Mouse (Mus musculus) liver, embryonic 15.5 days (tissue): ENCODE data around the gene Gdf11. TPM values are rescaled to one million over a fixed set of nuclear protein-coding genes. Genes with fewer than 3 reads are reported as not detected.

Experiments used
- ATAC-seq: fragments of 200-750 bp; cut with Nextera tagmentation; 2 replicates; pipeline ENCODE4 v1.8.0; 2017; ENCODE audit warnings: moderate number of reproducible peaks, mild to moderate bottlenecking, moderate library complexity; ENCODE audit not compliant: insufficient read depth
- H3K27ac ChIP-seq: fragments of 300-500 bp; sonication (generic); replicated peaks from 2 replicates; pipeline ENCODE4 v1.5.1; 2015; ENCODE audit warnings: mild to moderate bottlenecking, inconsistent platforms
- H3K27me3 ChIP-seq: fragments of 300-500 bp; sonication (generic); 2 replicates; pipeline ENCODE4 v1.6.1; 2015; ENCODE audit warnings: mild to moderate bottlenecking, inconsistent platforms
- H3K36me3 ChIP-seq: fragments of 300-500 bp; sonication (generic); replicated peaks from 2 replicates; pipeline ENCODE4 v1.6.1; 2015; ENCODE audit warnings: moderate library complexity, mild to moderate bottlenecking, inconsistent platforms
- H3K4me1 ChIP-seq: fragments of 300-500 bp; sonication (generic); replicated peaks from 2 replicates; pipeline ENCODE4 v1.6.1; 2015; ENCODE audit warnings: inconsistent platforms
- H3K4me2 ChIP-seq: fragments of 300-500 bp; sonication (generic); 2 replicates; pipeline ENCODE4 v1.6.1; 2015; ENCODE audit warnings: moderate library complexity, mild to moderate bottlenecking, inconsistent platforms
- H3K4me3 ChIP-seq: fragments of 300-500 bp; sonication (generic); replicated peaks from 2 replicates; pipeline ENCODE4 v1.5.1; 2015; ENCODE audit warnings: mild to moderate bottlenecking, inconsistent platforms
- H3K9ac ChIP-seq: fragments of 300-500 bp; sonication (generic); 2 replicates; pipeline ENCODE4 v1.6.1; 2015; ENCODE audit warnings: moderate library complexity, mild to moderate bottlenecking, inconsistent platforms
- H3K9me3 ChIP-seq: fragments of 300-500 bp; sonication (generic); replicated peaks from 2 replicates; pipeline ENCODE4 v1.6.1; 2016; ENCODE audit warnings: inconsistent platforms
- WGBS: fragments of 180-500 bp; shearing (Covaris S2); methylation state at CpG from one replicate; pipeline ENCODE4 v1.1.7; 2015; ENCODE audit warnings: mixed read lengths; ENCODE audit not compliant: insufficient replicate concordance; 5-methylcytosine and 5-hydroxymethylcytosine counted together
- polyA plus RNA-seq: library from polyadenylated mRNA; unstranded; fragments of >200 nt; fragmentation: Nextera tagmentation; extraction: Ambion mirVana; gene quantifications from 2 replicates; pipeline ENCODE4 v1.2.1, GENCODE M21; 2015

Gene Gdf11
- polyA plus RNA-seq, 1 experiment from 2014 or later, result 0.31 TPM

DNA sequence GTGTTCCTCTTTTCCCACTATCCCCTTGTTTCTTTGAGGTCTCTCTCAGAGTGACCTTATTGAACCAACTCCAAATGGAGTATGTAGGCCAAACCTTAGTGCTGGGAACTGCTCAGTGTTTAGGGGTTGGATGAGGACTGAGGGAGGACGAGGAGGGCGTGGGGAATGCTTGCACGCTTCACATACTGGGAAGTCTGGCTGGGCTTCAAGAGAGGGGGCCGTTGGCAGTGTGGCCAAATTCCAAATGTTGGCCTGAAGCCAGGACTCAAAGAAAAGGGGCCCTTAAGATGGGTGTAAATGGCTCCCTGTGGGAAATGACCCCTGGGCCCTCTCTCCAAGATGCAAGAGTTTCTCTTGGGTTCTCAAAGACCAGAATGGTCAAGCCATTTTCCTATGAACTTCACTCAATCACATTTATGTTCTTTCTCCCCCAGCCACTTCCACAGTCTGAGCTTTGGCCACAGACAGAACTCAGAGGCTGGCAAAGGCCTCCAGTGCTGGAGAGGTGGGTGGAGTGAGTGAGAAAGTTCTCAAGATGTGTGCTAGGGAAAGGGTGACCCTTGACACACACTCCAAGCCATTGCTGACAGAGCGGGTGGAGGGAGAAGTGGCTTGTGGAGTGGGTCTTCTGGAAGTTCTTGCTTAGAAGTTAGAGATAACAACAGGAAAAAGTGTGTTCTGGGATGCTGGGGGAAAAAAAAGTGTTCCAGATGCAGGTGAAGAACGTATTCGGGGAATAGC, 38.3 kb upstream of the Gdf11 start:
- H3K9me3 ChIP-seq, result no peaks in the 10 kb centered on the region
- H3K9ac ChIP-seq, result no peak overlapping the region
- no peaks in the 10 kb centered on the region for H3K36me3 ChIP-seq
- H3K4me1 ChIP-seq, result peaks cover 8% of the 10 kb centered on the region; the same call in 1 of the 2 replicates
- no peak overlapping the region for H3K4me2 ChIP-seq
- WGBS, result 51% methylated on average over 7 of the region's 7 CpGs
- peaks cover 79% of the 10 kb centered on the region for H3K27me3 ChIP-seq
- no peak for ATAC-seq
- no peak overlapping the region for H3K4me3 ChIP-seq
- no peak overlapping the region for H3K27ac ChIP-seq

DNA sequence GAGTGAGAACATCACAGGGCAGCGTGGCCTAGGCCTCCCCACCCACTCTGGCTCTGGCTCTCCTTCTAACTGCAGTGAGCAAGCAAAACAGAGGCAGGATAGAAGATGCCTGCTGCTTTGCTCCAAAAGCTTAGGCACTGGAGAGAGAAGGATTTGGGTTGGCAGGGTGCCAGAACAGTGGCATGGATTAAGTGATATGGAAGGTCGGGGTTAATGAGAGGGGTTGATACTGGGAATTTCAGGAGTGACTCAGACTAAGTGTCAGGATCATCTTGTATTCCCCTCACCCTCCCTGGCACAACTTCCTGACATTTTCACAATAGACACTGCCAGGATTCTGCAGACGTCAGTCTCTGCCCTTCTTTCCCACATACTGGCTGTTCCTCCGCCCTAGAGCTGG, 36.8 kb upstream of the Gdf11 start:
- no peak overlapping the region for H3K4me3 ChIP-seq
- H3K27ac ChIP-seq, result no peak overlapping the region
- H3K9me3 ChIP-seq, result no peaks in the 10 kb centered on the region
- WGBS, result 30% methylated on average over 4 of the region's 4 CpGs
- peaks cover 8% of the 10 kb centered on the region for H3K4me1 ChIP-seq
- H3K4me2 ChIP-seq, result no peak overlapping the region
- ATAC-seq, result no peak
- H3K9ac ChIP-seq, result no peak overlapping the region
- H3K36me3 ChIP-seq, result no peaks in the 10 kb centered on the region
- peaks cover 72% of the 10 kb centered on the region for H3K27me3 ChIP-seq

DNA sequence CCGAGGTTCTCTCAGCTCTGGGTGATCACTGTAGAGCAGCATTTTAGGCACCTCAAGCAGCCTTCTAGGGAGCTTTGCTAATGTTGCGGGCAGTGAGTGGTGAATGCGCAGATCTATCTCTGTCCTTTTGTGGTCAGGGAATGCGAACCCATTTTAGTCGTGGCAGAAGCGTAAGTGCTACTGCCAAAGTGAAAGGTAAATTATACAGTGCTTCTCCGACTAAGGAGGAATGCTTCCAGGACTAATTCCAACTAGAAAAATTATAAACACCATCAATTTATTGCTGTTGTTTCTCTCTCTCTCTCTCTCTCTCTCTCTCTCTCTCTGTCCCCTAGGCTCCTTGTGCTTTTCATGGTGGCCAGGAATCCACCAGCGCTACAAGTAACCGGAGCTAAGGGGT, 32.4 kb upstream of the Gdf11 start, which contains the start of gene Bloc1s1:
TSS of gene Bloc1s1 (minus strand) at position 101 of the 400 bp plus-strand sequence.
- peak within 1 kb of the TSS; percentile 96 for H3K4me3 ChIP-seq
- peak within 1 kb of the TSS; percentile 86 for H3K9ac ChIP-seq
- H3K27me3 ChIP-seq, result peaks cover 31% of the 10 kb centered on the region
- no peaks in the 10 kb centered on the region for H3K36me3 ChIP-seq
- ATAC-seq, result no peak
- H3K9me3 ChIP-seq, result no peaks in the 10 kb centered on the region
- H3K4me2 ChIP-seq, result peak within 1 kb of the TSS; percentile 87
- WGBS, result 50% methylated on average over 9 of the region's 9 CpGs
- H3K4me1 ChIP-seq, result peaks cover 48% of the 10 kb centered on the region
- peak within 1 kb of the TSS; percentile 91 for H3K27ac ChIP-seq

DNA sequence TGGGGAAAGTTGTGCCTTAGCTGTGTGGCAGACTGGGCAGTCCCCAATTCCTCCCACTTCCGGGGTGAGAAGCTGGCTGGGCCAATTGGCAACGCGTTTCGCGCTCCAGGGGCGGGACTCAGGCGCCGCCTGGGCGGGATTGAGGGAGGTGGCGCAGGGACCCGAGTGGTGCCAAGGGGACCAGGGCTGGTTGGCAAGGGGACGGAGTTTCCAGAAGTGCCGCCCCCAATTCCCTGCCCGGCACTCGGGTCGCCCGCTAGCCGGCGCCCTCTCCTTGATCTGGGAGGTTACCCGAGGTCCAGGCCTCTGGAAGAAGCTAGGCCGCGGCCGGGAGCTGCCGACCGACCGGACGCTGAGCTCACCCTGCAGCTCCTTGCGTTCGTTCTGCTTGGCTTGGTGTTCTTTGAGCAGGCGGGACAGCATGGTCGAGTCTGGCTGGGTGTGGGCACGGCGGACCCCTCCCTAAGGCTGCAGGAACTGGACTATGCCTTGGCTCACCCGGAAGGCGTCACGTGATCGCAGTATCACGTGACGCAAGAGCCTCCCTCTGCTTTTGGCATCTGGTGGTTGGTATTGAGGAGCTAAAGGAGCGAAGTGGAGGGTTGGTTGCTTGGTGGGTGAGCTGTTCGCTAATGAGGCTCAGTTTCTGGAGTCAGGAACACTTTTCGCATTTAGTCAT, 31.6 kb upstream of the Gdf11 start:
- peak overlapping the region; percentile 91 for H3K27ac ChIP-seq
- no peaks in the 10 kb centered on the region for H3K36me3 ChIP-seq
- H3K4me1 ChIP-seq, result peaks cover 49% of the 10 kb centered on the region
- H3K9ac ChIP-seq, result peak overlapping the region; percentile 86
- peak; percentile 95 for ATAC-seq
- no peaks in the 10 kb centered on the region for H3K9me3 ChIP-seq
- peak overlapping the region; percentile 87 for H3K4me2 ChIP-seq
- peaks cover 24% of the 10 kb centered on the region for H3K27me3 ChIP-seq
- H3K4me3 ChIP-seq, result peak overlapping the region; percentile 96
- under 1% methylated on average over 42 of the region's 42 CpGs for WGBS

DNA sequence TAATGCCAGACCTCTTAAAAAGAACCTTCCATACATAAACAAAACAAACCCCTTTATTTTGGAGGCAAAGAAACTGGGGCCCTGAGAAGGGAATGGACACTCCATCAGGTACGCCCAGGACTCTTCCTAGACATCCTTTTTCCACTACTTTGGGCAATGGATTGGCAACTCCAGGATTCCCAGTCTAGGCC, 31.2 kb upstream of the Gdf11 start, which contains the start of gene Rdh5:
TSS of gene Rdh5 (minus strand) at position 67 of the 191 bp plus-strand sequence.
- 16% methylated on average over 1 of the region's 1 CpGs for WGBS
- Histone ChIP-seq H3K9ac (peak within 1 kb of the TSS; percentile 86), H3K27me3 (peaks cover 19% of the 10 kb centered on the region), H3K4me1 (peaks cover 54% of the 10 kb centered on the region), H3K36me3 (no peaks in the 10 kb centered on the region), H3K27ac (peak within 1 kb of the TSS; percentile 91), H3K4me2 (peak within 1 kb of the TSS; percentile 87), H3K4me3 (peak within 1 kb of the TSS; percentile 96), H3K9me3 (no peaks in the 10 kb centered on the region)
- no peak for ATAC-seq

DNA sequence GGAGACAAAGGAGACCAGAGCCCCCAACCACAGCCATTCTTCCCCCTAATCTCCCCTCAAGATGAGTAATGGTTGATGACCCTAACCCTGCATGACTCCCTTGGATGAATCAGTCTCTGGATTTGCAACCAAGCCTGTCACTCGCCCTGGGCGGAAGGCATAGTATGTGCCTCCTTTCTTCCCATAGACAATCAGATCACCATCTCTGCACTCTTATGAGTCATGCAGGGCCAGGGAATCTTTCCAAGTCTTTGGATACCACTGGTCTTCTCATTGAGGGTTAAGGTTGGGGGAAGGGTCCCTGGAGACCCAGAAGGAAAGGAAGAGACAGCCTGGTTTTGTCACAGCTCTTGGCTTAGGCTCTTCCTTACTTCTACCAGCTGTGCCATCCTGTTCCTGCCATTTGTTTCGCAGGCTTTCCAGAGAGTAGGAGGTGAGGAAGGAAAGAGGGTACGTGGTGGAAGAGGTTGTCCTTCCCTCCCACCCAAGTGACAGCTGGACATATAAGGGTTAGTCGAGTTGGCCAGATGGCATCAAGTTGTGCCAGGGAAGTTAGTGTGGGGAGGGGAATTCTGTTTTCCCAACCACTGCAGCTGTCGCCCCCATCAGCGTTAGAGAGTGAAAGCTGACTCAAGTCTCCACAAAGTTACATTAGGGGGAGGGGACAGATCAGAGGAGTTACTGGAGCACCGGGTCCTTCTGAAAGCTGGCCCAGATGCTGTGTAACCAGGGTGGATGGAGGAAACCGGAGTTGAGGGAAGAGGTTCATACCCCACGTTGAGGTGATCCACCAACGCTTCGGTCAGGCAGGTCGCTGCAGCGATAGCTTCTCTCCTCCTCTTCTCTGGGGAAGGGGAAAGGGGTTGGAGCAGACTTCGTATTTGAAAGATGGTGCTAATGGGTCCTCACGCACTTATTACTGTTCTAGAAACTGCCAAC, 30.6 kb upstream of the Gdf11 start:
- 0 out of 2 replicates have a peak overlapping the region, but pooled peaks have one; percentile 45 for H3K27ac ChIP-seq
- peak overlapping the region; percentile 86; the same call in 1 of the 2 replicates for H3K9ac ChIP-seq
- peak overlapping the region; percentile 87 for H3K4me2 ChIP-seq

DNA sequence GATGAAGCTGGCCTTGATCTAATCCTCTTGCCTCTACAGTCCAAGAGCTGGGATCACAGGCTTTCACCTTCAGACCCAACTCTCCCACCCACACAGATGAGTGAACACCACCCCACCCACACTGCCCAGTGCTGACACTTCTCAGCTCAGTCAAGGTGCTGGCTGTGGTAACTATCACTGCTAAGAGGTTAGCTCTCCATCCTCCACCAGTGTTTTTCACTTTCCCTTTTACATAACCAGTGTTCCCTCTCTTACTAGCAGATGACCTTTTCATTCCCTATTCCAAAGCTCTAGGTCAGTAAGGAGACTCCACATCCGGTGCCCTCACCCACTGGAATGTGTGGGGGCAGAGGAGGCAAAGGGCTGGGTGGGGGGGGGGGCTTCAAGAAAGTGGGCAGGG, 29.7 kb upstream of the Gdf11 start:
- Histone ChIP-seq H3K9me3 (no peaks in the 10 kb centered on the region), H3K4me1 (peaks cover 54% of the 10 kb centered on the region), H3K4me2 (no peak overlapping the region), H3K9ac (no peak overlapping the region), H3K4me3 (no peak overlapping the region), H3K27ac (no peak overlapping the region), H3K27me3 (peaks cover 8% of the 10 kb centered on the region; the same call in 1 of the 2 replicates), H3K36me3 (peaks cover 6% of the 10 kb centered on the region)
- 56% methylated on average over 1 of the region's 1 CpGs for WGBS
- no peak for ATAC-seq

More for the DNA sequence above, 30.6 kb upstream of the Gdf11 start:
- no peak for ATAC-seq
- Histone ChIP-seq H3K4me3 (peak overlapping the region; percentile 96), H3K27me3 (peaks cover 14% of the 10 kb centered on the region; the same call in 1 of the 2 replicates), H3K36me3 (no peaks in the 10 kb centered on the region), H3K4me1 (peaks cover 54% of the 10 kb centered on the region), H3K9me3 (no peaks in the 10 kb centered on the region)
- 68% methylated on average over 16 of the region's 16 CpGs for WGBS

DNA sequence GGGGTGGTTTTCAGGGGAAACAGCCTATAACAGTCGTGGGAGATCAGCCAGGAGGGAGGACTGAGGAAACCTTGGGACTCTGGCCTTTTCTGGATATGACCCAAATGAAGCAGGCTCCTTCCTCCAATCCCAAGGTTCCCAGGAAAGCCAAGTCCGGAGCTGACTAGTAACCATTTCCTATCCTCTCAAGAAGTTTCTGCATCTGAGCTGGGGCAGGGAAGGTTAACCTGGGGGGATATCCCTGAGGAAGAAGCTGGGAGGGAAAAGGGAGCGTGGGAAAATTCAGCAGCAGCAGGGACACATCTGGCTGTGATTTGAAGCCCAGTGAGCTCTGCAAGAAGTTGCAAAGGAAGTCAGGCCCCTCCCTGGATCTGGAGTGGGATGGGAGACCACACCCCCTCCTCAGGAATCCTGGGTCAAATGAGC, 29.2 kb upstream of the Gdf11 start:
- Histone ChIP-seq H3K9ac (no peak overlapping the region), H3K27ac (no peak overlapping the region)
- WGBS, result 51% methylated on average over 3 of the region's 3 CpGs

DNA sequence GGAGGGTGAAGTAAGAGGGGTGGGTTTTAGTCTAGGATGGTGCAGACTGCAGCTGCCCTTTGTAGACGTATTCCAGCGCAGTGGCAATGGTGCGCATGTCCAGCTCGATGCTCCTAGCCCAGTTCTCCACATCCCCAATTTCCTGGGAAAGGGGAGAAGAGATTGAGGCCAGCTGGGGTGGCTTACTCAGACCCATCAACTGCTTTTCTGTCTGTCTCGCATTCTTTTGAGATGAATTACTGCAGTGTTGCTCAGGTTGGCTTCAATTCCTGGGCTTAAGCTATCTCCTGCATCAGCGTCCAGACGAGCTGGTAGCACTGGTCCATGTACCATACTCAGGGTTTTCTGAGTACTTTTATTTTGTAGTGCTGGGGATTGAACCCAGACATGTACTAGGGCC, 28.4 kb upstream of the Gdf11 start:
- H3K27me3 ChIP-seq, result peaks cover 8% of the 10 kb centered on the region; the same call in 1 of the 2 replicates
- no peak overlapping the region for H3K27ac ChIP-seq
- no peak for ATAC-seq
- no peaks in the 10 kb centered on the region for H3K9me3 ChIP-seq
- no peak overlapping the region for H3K4me2 ChIP-seq
- no peak overlapping the region for H3K4me3 ChIP-seq
- peaks cover 54% of the 10 kb centered on the region for H3K4me1 ChIP-seq
- 74% methylated on average over 7 of the region's 7 CpGs for WGBS
- no peak overlapping the region for H3K9ac ChIP-seq
- H3K36me3 ChIP-seq, result peaks cover 10% of the 10 kb centered on the region

More for the DNA sequence above, 29.2 kb upstream of the Gdf11 start:
- H3K36me3 ChIP-seq, result peaks cover 7% of the 10 kb centered on the region
- H3K4me2 ChIP-seq, result no peak overlapping the region
- H3K4me3 ChIP-seq, result no peak overlapping the region
- ATAC-seq, result no peak
- H3K4me1 ChIP-seq, result peaks cover 54% of the 10 kb centered on the region
- H3K27me3 ChIP-seq, result peaks cover 8% of the 10 kb centered on the region; the same call in 1 of the 2 replicates
- no peaks in the 10 kb centered on the region for H3K9me3 ChIP-seq

DNA sequence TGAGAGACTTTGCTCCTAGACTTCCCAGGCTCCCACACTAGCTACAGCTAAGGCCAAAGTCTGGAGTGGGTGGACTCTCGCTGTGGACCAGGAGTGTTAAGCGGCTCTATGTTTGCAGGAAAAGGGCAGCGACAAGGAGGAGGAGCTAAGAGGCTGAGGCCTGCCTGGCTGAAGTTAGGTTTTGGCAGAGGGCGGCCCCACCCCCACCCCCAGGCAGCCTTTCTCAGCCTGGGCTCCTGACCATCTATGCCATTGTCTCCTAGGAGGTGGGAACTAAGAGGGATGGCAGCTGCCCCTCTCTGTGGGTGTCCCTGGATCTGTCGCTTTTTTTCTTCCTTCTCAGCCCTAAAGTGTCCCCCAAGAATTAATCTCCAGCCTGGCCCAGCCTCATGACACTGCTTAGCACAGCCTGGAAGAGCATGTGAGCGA, 27.7 kb upstream of the Gdf11 start:
- no peaks in the 10 kb centered on the region for H3K9me3 ChIP-seq
- peaks cover 12% of the 10 kb centered on the region for H3K36me3 ChIP-seq
- H3K4me1 ChIP-seq, result peaks cover 54% of the 10 kb centered on the region
- no peak overlapping the region for H3K4me3 ChIP-seq
- H3K27ac ChIP-seq, result peak overlapping the region; percentile 59
- H3K9ac ChIP-seq, result no peak overlapping the region
- 0 out of 2 replicates have a peak, but pooled peaks cover 7% of the 10 kb centered on the region for H3K27me3 ChIP-seq
- H3K4me2 ChIP-seq, result no peak overlapping the region
- 46% methylated on average over 6 of the region's 6 CpGs for WGBS
- ATAC-seq, result peak; percentile 16
